Mouse (Mus musculus): ENCODE measurements around the gene Phlpp1. TPM values are rescaled to one million over a fixed set of nuclear protein-coding genes. Genes with fewer than 3 reads are reported as not detected.
A peak's percentile ranks its signal among the peaks of the same experiment; 100 is the strongest.

Gene Phlpp1
- total and polyA plus RNA-seq, 2 experiments = 8.3 to 8.7 TPM

DNA sequence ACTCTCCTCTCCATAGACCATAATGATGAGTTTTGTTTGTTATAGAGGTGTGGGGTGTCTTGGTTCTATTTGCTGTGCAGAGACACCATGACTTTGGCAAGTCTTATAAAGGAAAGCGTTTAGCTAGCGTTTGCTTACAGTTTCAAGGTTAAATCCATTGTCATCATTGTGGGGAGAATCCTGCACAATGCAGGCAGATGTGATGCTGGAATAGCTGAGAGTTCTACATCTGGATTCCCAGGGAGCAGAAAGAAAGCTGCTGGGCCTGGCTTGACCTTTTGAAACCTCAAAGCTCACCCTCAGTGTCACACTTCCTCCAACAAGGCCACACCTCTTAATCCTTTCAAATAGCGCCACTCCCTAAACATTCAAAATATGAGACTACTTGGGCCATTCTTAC, 7.4 kb upstream of the Phlpp1 start:
- Histone ChIP-seq H3K79me2 (ENCODE audit: control insufficient read depth, insufficient read depth, low read length) (no peaks in the 10 kb centered on the region), H3K9ac (ENCODE audit: low read depth, low read length) (no peak overlapping the region), H3K4me1 (ENCODE audit: control insufficient read depth, insufficient read depth, low read length) (no peaks in the 10 kb centered on the region), H3K36me3 (ENCODE audit: control insufficient read depth, insufficient read depth, low read length) (no peaks in the 10 kb centered on the region), H3K27ac (replicated peaks; ENCODE audit: insufficient read depth, low read depth, low read length) (no peak overlapping the region), H3K4me3 (ENCODE audit: insufficient read depth, low read depth, low read length) (no peak overlapping the region), H3K27me3 (ENCODE audit: control insufficient read depth, insufficient read depth, low read length) (no peaks in the 10 kb centered on the region)
- DNase-seq (ENCODE audit: extremely low read depth, low read depth, low spot score) = no peak
- 90% methylated on average over 3 of the region's 3 CpGs for WGBS
- TF ChIP-seq CTCF (IDR thresholded peaks at IDR 0.05; ENCODE audit: low read depth, low read length) (no peak), POLR2A (IDR thresholded peaks at IDR 0.05; ENCODE audit: extremely low read depth, insufficient read depth, low read length) (no peak)

DNA sequence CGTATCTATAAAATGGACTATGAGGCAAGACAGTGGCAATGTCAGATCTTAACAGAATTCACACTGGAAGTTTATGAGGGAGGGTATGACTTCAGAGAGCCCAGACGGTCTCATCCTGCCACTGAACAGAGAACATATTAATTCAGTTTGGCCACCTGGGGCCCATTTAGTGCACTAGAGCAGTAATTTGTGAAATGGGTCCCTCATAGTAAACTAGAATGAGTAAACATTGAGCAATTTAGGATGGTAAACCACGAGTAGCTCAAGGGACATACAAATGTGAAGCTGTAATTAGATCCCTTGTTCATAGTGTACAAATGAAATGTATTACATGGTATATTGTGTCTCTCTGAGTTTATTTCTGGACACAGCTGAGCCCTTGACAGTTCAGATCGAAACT, 3.6 kb upstream of the Phlpp1 start:
- TF ChIP-seq CTCF (IDR thresholded peaks at IDR 0.05; ENCODE audit: low read depth, low read length) (no peak), POLR2A (IDR thresholded peaks at IDR 0.05; ENCODE audit: extremely low read depth, insufficient read depth, low read length) (no peak)
- H3K36me3 ChIP-seq (ENCODE audit: control insufficient read depth, insufficient read depth, low read length) = no peaks in the 10 kb centered on the region
- no peak for DNase-seq (ENCODE audit: extremely low read depth, low read depth, low spot score)
- H3K4me1 ChIP-seq (ENCODE audit: control insufficient read depth, insufficient read depth, low read length) = peaks cover 2% of the 10 kb centered on the region; the same call in 1 of the 2 replicates
- WGBS = 56% methylated on average over 4 of the region's 4 CpGs
- H3K79me2 ChIP-seq (ENCODE audit: control insufficient read depth, insufficient read depth, low read length) = peaks cover 9% of the 10 kb centered on the region
- no peaks in the 10 kb centered on the region for H3K27me3 ChIP-seq (ENCODE audit: control insufficient read depth, insufficient read depth, low read length)
- no peak overlapping the region for H3K4me3 ChIP-seq (ENCODE audit: insufficient read depth, low read depth, low read length)
- no peak overlapping the region for H3K27ac ChIP-seq (replicated peaks; ENCODE audit: insufficient read depth, low read depth, low read length)
- H3K9ac ChIP-seq (ENCODE audit: low read depth, low read length) = no peak overlapping the region

DNA sequence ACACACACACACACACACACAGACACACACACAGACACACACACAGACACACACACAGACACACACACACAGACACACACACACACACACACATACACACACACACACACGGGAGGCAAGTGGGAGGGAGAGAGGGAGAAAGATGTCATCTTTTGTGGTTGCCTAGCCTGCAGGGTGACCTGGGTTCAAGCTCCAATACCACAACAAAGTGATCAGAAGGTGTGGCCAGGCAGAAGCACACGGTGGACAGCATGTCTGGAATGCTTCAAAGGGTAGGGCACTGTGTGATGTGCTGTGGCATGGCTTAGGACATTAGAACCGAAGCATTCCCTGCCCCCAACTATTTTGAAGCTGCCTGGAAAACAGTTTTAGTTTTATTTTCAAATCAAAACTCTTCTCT, 2.8 kb upstream of the Phlpp1 start:
- TF ChIP-seq CTCF (IDR thresholded peaks at IDR 0.05; ENCODE audit: low read depth, low read length) (no peak), POLR2A (IDR thresholded peaks at IDR 0.05; ENCODE audit: extremely low read depth, insufficient read depth, low read length) (no peak)
- H3K4me1 ChIP-seq (ENCODE audit: control insufficient read depth, insufficient read depth, low read length) = peaks cover 5% of the 10 kb centered on the region; the same call in 1 of the 2 replicates
- 32% methylated on average over 3 of the region's 3 CpGs for WGBS
- H3K9ac ChIP-seq (ENCODE audit: low read depth, low read length) = no peak overlapping the region
- H3K79me2 ChIP-seq (ENCODE audit: control insufficient read depth, insufficient read depth, low read length) = peaks cover 15% of the 10 kb centered on the region
- H3K36me3 ChIP-seq (ENCODE audit: control insufficient read depth, insufficient read depth, low read length) = no peaks in the 10 kb centered on the region
- no peaks in the 10 kb centered on the region for H3K27me3 ChIP-seq (ENCODE audit: control insufficient read depth, insufficient read depth, low read length)
- no peak for DNase-seq (ENCODE audit: extremely low read depth, low read depth, low spot score)
- no peak overlapping the region for H3K4me3 ChIP-seq (ENCODE audit: insufficient read depth, low read depth, low read length)
- H3K27ac ChIP-seq (replicated peaks; ENCODE audit: insufficient read depth, low read depth, low read length) = no peak overlapping the region

DNA sequence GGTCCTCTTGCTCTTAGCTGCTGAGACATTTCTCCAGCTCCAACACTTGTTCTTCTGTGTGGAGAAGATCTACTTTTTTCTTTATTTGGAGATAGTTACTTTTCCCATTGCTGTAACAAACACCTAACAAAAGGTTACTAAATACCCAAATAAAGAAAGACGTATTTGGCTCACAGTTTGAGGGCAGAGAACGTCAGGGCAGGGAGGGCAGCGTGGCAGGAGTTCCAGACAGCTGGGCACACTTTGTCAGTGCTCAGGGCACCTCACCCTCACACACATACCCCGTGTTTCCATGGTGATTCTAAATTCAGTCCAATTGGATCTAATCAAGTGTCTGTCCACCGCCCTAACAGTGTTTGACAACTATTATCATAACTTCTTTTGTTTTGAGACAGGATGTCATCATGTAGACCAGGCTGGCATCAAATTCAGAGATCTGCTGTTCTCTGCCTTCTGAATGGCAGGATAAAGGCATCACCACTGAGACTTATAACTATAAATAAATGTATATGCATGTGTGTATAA, 1.7 kb upstream of the Phlpp1 start:
- Histone ChIP-seq H3K4me3 (ENCODE audit: insufficient read depth, low read depth, low read length) (no peak overlapping the region), H3K79me2 (ENCODE audit: control insufficient read depth, insufficient read depth, low read length) (peaks cover 15% of the 10 kb centered on the region), H3K4me1 (ENCODE audit: control insufficient read depth, insufficient read depth, low read length) (peaks cover 6% of the 10 kb centered on the region; the same call in 1 of the 2 replicates), H3K9ac (ENCODE audit: low read depth, low read length) (no peak overlapping the region), H3K36me3 (ENCODE audit: control insufficient read depth, insufficient read depth, low read length) (no peaks in the 10 kb centered on the region), H3K27me3 (ENCODE audit: control insufficient read depth, insufficient read depth, low read length) (no peaks in the 10 kb centered on the region), H3K27ac (replicated peaks; ENCODE audit: insufficient read depth, low read depth, low read length) (peak overlapping the region; percentile 56; the same call in 1 of the 2 replicates)
- TF ChIP-seq POLR2A (IDR thresholded peaks at IDR 0.05; ENCODE audit: extremely low read depth, insufficient read depth, low read length) = no peak
- TF ChIP-seq CTCF (IDR thresholded peaks at IDR 0.05; ENCODE audit: low read depth, low read length) = no peak
- 28% methylated on average over 5 of the region's 5 CpGs for WGBS
- peak; percentile 89 for DNase-seq (ENCODE audit: extremely low read depth, low read depth, low spot score)

DNA sequence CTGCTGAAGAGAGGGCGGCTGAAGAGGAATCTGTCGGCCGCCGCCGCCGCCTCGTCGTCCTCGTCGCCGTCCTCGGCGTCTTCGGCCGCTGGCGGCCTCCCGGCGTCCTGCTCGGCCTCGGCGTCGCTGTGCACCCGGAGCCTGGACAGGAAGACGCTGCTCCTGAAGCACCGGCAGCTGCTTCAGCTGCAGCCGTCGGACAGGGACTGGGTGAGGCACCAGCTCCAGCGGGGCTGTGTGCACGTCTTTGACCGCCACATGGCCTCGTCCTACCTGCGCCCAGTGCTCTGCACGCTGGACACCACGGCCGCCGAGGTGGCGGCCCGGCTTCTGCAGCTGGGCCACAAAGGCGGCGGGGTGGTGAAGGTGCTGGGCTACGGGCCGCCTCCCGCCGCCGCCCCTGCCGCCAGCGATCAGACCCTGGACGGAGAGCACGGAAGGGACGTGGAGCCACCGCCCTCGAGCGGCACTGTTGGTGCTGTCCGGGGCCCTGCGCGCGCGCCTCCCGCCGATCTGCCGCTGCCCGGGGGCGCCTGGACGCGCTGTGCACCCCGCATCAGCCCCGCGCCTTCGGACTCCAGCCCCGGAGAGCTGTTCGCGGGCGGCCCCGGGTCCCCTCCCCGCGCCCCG, 864 bp downstream of the Phlpp1 start:
- Histone ChIP-seq H3K27ac (replicated peaks; ENCODE audit: insufficient read depth, low read depth, low read length) (peak overlapping the region; percentile 73), H3K79me2 (ENCODE audit: control insufficient read depth, insufficient read depth, low read length) (peaks cover 21% of the 10 kb centered on the region), H3K27me3 (ENCODE audit: control insufficient read depth, insufficient read depth, low read length) (no peaks in the 10 kb centered on the region), H3K4me3 (ENCODE audit: insufficient read depth, low read depth, low read length) (peak overlapping the region; percentile 89), H3K4me1 (ENCODE audit: control insufficient read depth, insufficient read depth, low read length) (peaks cover 14% of the 10 kb centered on the region; the same call in 1 of the 2 replicates), H3K36me3 (ENCODE audit: control insufficient read depth, insufficient read depth, low read length) (no peaks in the 10 kb centered on the region), H3K9ac (ENCODE audit: low read depth, low read length) (peak overlapping the region; percentile 99)
- TF ChIP-seq CTCF (IDR thresholded peaks at IDR 0.05; ENCODE audit: low read depth, low read length) = no peak
- TF ChIP-seq POLR2A (IDR thresholded peaks at IDR 0.05; ENCODE audit: extremely low read depth, insufficient read depth, low read length) = no peak
- no peak for DNase-seq (ENCODE audit: extremely low read depth, low read depth, low spot score)
- WGBS = under 1% methylated on average over 76 of the region's 77 CpGs

DNA sequence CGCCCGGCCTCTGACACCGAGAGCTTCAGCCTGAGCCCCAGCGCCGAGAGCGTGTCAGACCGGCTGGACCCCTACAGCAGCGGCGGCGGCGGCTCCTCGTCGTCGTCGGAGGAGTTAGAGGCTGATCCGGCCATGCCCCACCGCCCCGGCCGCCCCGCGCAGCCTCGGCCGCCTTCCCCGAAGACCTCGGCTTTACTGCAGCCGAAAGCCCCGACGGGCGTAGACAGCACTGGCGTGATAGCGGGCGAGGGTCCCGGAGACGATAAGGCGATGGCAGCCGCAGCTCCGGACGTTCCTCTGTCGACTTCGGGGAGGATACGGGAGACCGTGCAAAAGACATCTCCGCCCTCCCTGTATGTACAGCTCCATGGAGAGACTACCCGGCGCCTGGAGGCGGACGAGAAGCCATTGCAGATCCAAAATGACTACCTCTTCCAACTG, 1.4 kb downstream of the Phlpp1 start:
- peaks cover 14% of the 10 kb centered on the region; the same call in 1 of the 2 replicates for H3K4me1 ChIP-seq (ENCODE audit: control insufficient read depth, insufficient read depth, low read length)
- DNase-seq (ENCODE audit: extremely low read depth, low read depth, low spot score) = no peak
- TF ChIP-seq POLR2A (IDR thresholded peaks at IDR 0.05; ENCODE audit: extremely low read depth, insufficient read depth, low read length) (no peak), CTCF (IDR thresholded peaks at IDR 0.05; ENCODE audit: low read depth, low read length) (no peak)
- H3K27me3 ChIP-seq (ENCODE audit: control insufficient read depth, insufficient read depth, low read length) = no peaks in the 10 kb centered on the region
- peak overlapping the region; percentile 73 for H3K27ac ChIP-seq (replicated peaks; ENCODE audit: insufficient read depth, low read depth, low read length)
- no peaks in the 10 kb centered on the region for H3K36me3 ChIP-seq (ENCODE audit: control insufficient read depth, insufficient read depth, low read length)
- WGBS = 1% methylated on average over 47 of the region's 47 CpGs
- H3K79me2 ChIP-seq (ENCODE audit: control insufficient read depth, insufficient read depth, low read length) = peaks cover 21% of the 10 kb centered on the region
- H3K4me3 ChIP-seq (ENCODE audit: insufficient read depth, low read depth, low read length) = peak overlapping the region; percentile 89
- H3K9ac ChIP-seq (ENCODE audit: low read depth, low read length) = peak overlapping the region; percentile 99

Data from liver, adult 2 months (tissue).